Mouse (Mus musculus): ENCODE data around the gene Hist1h4f. TPM values are rescaled to one million over a fixed set of nuclear protein-coding genes. Genes with fewer than 3 reads are reported as not detected.
A peak's percentile ranks its signal among the peaks of the same experiment; 100 is the strongest.
"Not testable (repeated sequence)": the region's sequence is repeated elsewhere in the genome, so short reads cannot be mapped to it uniquely, and the experiment has no call there.

The Hist1h4f gene
- total and polyA plus RNA-seq, 3 experiments, result 0.88 to 19.6 (median 14.7) TPM

GRCm38 (mm10) chr13:23564482-23564881 is 13.0 kb upstream of the Hist1h4f start:
- no peak overlapping the region for H3K27ac ChIP-seq
- intact Hi-C loops (cut with DNase I), result no loop called here
- WGBS, result 79% methylated on average over 2 of the region's 2 CpGs

DNA sequence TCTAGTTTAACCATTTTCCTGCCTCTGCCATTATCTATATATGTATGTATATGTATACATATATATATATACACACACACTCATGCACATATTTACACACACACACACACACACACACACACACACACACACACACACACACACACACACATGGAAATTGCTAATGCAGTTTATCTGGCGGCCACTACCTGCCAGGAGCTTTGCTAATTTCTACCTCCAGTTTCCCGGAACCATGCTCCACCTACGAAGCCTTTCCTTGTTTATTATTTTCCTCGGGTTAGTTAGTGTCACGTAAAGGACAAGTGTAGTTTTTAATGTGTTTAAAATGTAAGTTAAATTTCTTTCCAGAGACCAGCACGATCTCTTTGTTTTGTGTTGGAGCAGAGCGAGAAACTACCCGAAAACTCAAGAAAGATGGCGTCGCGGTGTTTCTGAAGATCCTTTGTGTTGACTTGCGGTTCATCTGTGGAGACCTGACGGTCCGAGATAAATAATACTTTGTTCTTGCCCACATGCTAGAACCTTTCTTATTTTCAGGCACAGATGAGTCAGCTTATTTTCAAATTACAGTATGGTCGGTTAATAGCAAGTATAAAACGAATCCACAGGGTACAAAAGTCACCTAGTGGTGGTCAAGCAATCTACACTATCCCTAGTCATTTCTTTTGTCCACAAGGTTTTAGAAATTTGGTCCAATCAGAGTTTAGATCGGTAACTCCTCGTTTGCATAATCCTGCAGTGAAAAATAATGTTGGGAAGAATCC is 11.4 kb upstream of the Hist1h4f start:
- peak overlapping the region; percentile 94 for H3K27ac ChIP-seq
- DNase-seq, result no peak
- TF ChIP-seq CTCF (IDR thresholded peaks at IDR 0.05) (peak; percentile 77), POLR2A (IDR thresholded peaks at IDR 0.05; ENCODE audit: insufficient read depth, low read depth, low read length) (peak; percentile 37; the same call in 1 of the 2 replicates), EP300 (IDR thresholded peaks at IDR 0.05; ENCODE audit: insufficient read depth, low read depth, low read length) (no peak)
- H3K36me3 ChIP-seq (ENCODE audit: control insufficient read depth, insufficient read depth, low read length), result no peaks in the 10 kb centered on the region
- intact Hi-C loops (cut with DNase I), result no loop called here
- H3K79me2 ChIP-seq (replicated peaks; ENCODE audit: control insufficient read depth, insufficient read depth, low read length), result no peaks in the 10 kb centered on the region
- 2% methylated on average over 18 of the region's 18 CpGs for WGBS
- no peaks in the 10 kb centered on the region for H3K27me3 ChIP-seq (ENCODE audit: control insufficient read depth, insufficient read depth, low read length)
- H3K4me3 ChIP-seq, result peak overlapping the region; percentile 50
- H3K4me1 ChIP-seq (ENCODE audit: control insufficient read depth, insufficient read depth, low read length), result peaks cover 2% of the 10 kb centered on the region; the same call in 1 of the 2 replicates
- peak overlapping the region; percentile 41 for H3K9ac ChIP-seq (ENCODE audit: low read depth, low read length)

More at GRCm38 (mm10) chr13:23564482-23564881, 13.0 kb upstream of the Hist1h4f start:
- H3K79me2 ChIP-seq (replicated peaks; ENCODE audit: control insufficient read depth, insufficient read depth, low read length), result no peaks in the 10 kb centered on the region
- DNase-seq, result no peak
- no peak overlapping the region for H3K4me3 ChIP-seq
- TF ChIP-seq EP300 (IDR thresholded peaks at IDR 0.05; ENCODE audit: insufficient read depth, low read depth, low read length) (no peak), POLR2A (IDR thresholded peaks at IDR 0.05; ENCODE audit: insufficient read depth, low read depth, low read length) (no peak), CTCF (IDR thresholded peaks at IDR 0.05) (no peak)
- H3K36me3 ChIP-seq (ENCODE audit: control insufficient read depth, insufficient read depth, low read length), result no peaks in the 10 kb centered on the region
- H3K9ac ChIP-seq (ENCODE audit: low read depth, low read length), result no peak overlapping the region
- no peaks in the 10 kb centered on the region for H3K27me3 ChIP-seq (ENCODE audit: control insufficient read depth, insufficient read depth, low read length)
- H3K4me1 ChIP-seq (ENCODE audit: control insufficient read depth, insufficient read depth, low read length), result peaks cover 2% of the 10 kb centered on the region; the same call in 1 of the 2 replicates

- H3K36me3 ChIP-seq (ENCODE audit: control insufficient read depth, insufficient read depth, low read length); H3K79me2 ChIP-seq (replicated peaks; ENCODE audit: control insufficient read depth, insufficient read depth, low read length); intact Hi-C loops (cut with DNase I); H3K27me3 ChIP-seq (ENCODE audit: control insufficient read depth, insufficient read depth, low read length); H3K4me1 ChIP-seq (ENCODE audit: control insufficient read depth, insufficient read depth, low read length): not testable (repeated sequence)
- TF ChIP-seq EP300 (IDR thresholded peaks at IDR 0.05; ENCODE audit: insufficient read depth, low read depth, low read length), result peak; percentile 75; the same call in 1 of the 2 replicates
- TF ChIP-seq POLR2A (IDR thresholded peaks at IDR 0.05; ENCODE audit: insufficient read depth, low read depth, low read length), result peak; percentile 95
- peak; percentile 91 to 93 for DNase-seq
- WGBS, result under 1% methylated on average over 63 of the region's 67 CpGs
- peak within 1 kb of the TSS; percentile 94 for H3K27ac ChIP-seq
- H3K4me3 ChIP-seq, result peak within 1 kb of the TSS; percentile 50
- peak within 1 kb of the TSS; percentile 99 for H3K9ac ChIP-seq (ENCODE audit: low read depth, low read length)
Observed at GRCm38 (mm10) chr13:23561883-23562659, 10.6 kb upstream of the Hist1h4f start, which contains the start of gene Hist1h3e. TSS of gene Hist1h3e (minus strand) at chr13:23562369.

GRCm38 (mm10) chr13:23561531-23561882 is 10.1 kb upstream of the Hist1h4f start:
- H3K4me1 ChIP-seq (ENCODE audit: control insufficient read depth, insufficient read depth, low read length); intact Hi-C loops (cut with DNase I); H3K79me2 ChIP-seq (replicated peaks; ENCODE audit: control insufficient read depth, insufficient read depth, low read length); H3K36me3 ChIP-seq (ENCODE audit: control insufficient read depth, insufficient read depth, low read length); H3K27me3 ChIP-seq (ENCODE audit: control insufficient read depth, insufficient read depth, low read length); DNase-seq; H3K9ac ChIP-seq (ENCODE audit: low read depth, low read length): not testable (repeated sequence)
- H3K27ac ChIP-seq, result peak overlapping the region; percentile 94
- WGBS, result 0% methylated on average over 2 of the region's 5 CpGs
- peak overlapping the region; percentile 50 for H3K4me3 ChIP-seq

DNA sequence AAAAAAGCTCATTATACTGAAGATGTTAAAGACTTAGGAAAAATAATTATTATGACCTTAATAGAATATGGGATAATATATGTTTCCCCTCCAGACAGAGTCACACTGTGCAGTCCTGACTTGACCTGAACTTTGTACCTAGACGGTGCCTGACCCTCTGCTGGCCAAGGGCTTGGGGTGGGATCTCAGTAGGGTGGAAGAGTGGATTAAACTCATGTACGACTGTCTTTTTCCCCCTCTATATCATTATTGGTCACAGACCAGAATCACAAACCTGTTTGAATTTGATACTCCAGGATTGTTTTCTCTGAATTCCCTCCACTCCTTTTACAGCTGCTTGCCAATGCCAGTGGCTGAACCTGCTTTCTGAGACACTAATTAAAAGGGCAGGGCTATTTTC is 9.3 kb upstream of the Hist1h4f start:
- H3K27ac ChIP-seq; H3K9ac ChIP-seq (ENCODE audit: low read depth, low read length); H3K4me1 ChIP-seq (ENCODE audit: control insufficient read depth, insufficient read depth, low read length); H3K36me3 ChIP-seq (ENCODE audit: control insufficient read depth, insufficient read depth, low read length); intact Hi-C loops (cut with DNase I); H3K79me2 ChIP-seq (replicated peaks; ENCODE audit: control insufficient read depth, insufficient read depth, low read length); DNase-seq; H3K27me3 ChIP-seq (ENCODE audit: control insufficient read depth, insufficient read depth, low read length); H3K4me3 ChIP-seq: not testable (repeated sequence)
- 39% methylated on average over 2 of the region's 2 CpGs for WGBS

GRCm38 (mm10) chr13:23556906-23557305 is 5.5 kb upstream of the Hist1h4f start:
- intact Hi-C loops (cut with DNase I), result no loop called here
- no peak for TF ChIP-seq EP300 (IDR thresholded peaks at IDR 0.05; ENCODE audit: insufficient read depth, low read depth, low read length)
- no peak for TF ChIP-seq POLR2A (IDR thresholded peaks at IDR 0.05; ENCODE audit: insufficient read depth, low read depth, low read length)
- no peak for TF ChIP-seq CTCF (IDR thresholded peaks at IDR 0.05)
- H3K27ac ChIP-seq, result no peak overlapping the region
- 77% methylated on average over 3 of the region's 3 CpGs for WGBS
- H3K4me3 ChIP-seq, result no peak overlapping the region
- DNase-seq, result no peak
- H3K9ac ChIP-seq (ENCODE audit: low read depth, low read length), result no peak overlapping the region
- no peaks in the 10 kb centered on the region for H3K27me3 ChIP-seq (ENCODE audit: control insufficient read depth, insufficient read depth, low read length)
- H3K79me2 ChIP-seq (replicated peaks; ENCODE audit: control insufficient read depth, insufficient read depth, low read length), result no peaks in the 10 kb centered on the region
- H3K4me1 ChIP-seq (ENCODE audit: control insufficient read depth, insufficient read depth, low read length), result peaks cover 2% of the 10 kb centered on the region
- H3K36me3 ChIP-seq (ENCODE audit: control insufficient read depth, insufficient read depth, low read length), result no peaks in the 10 kb centered on the region; the same call in 1 of the 2 replicates

Data from heart, adult 2 months (tissue).